Mouse (Mus musculus) liver, adult (tissue): ENCODE measurements around the gene Mtmr2.

Experiments used
- GATA4 ChIP-seq: IDR thresholded peaks from 2 replicates; pipeline ENCODE4 v1.6.1; 2014; ENCODE audit warnings: mild to moderate bottlenecking, low read length; ENCODE audit not compliant: insufficient replicate concordance

Mtmr2 gene

DNA sequence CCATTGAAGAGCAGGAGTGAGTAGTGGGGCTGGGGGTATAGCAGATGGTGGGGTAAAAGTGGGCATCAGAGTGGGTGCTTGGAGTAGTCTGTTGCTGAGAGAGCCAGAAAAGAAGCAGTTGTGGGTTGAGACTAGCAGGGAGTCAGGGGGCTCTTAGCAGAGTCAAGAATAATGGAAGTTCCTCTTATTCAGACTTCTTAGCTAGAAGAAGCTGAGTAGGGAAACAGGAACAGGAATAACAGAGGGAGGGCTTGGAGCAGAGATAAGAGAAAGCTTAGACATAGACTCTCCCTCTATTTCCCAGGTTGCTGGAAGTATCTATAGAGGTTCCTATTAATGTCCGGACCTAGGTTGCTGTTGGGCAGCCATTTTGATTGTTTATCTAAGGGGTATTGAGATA lies 26.5 kb downstream of the Mtmr2 start:
- TF ChIP-seq GATA4 = no peak

DNA sequence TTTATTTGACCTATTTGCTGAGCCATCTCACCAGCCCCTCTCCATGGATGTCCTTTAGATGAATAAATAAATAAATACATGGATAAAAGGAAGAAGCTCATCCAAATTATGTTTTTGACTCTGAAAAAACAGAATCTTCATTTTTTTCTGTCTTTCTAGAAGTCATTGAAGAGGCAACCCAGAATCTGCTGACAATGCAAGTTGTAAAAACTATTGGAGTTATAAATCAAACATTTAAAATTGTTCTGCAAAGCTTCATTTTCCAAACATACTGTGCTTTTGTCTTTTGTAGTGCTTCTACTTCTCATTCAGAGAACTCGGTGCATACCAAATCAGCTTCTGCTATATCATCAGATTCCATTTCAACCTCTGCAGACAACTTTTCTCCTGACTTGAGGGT lies 33.8 kb downstream of the Mtmr2 start:
- no peak for TF ChIP-seq GATA4

DNA sequence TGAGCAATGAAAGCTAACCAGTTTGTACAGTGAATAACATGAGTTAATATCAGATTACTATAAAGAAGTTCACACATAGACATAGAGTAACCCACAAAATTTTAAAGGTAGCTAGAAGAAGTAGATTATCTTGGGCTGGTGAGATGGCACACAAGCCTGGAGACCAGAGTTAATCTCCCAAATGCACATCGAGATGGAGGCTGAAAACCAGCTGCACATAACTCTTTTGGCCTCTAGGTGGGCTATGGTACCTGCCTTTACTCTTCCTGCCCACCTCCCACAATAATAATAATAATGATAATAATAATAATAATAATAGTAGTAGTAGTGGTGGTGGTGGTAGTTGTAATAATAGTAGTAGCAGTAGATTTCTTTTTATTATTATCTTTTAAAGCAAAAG lies 46.1 kb downstream of the Mtmr2 start:
- TF ChIP-seq GATA4 = no peak

DNA sequence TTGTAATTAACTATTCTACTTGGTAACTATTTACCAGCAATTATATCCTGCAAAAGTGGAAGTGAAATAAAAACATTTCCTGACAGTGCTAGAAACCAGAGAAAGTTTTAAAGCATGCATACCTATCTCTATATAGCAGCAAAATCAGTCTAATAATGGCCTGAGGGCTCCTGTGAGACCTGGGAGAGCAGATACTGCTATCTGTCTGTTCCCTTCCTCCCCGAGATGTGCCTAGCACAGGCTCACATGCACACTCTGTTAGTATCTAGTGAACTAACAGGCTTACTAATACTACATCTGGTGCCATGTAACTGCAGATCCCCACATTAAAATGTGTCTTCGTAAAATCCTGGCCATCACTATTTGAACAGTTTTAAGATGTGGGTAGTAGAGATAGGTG lies 46.5 kb downstream of the Mtmr2 start:
- no peak for TF ChIP-seq GATA4

DNA sequence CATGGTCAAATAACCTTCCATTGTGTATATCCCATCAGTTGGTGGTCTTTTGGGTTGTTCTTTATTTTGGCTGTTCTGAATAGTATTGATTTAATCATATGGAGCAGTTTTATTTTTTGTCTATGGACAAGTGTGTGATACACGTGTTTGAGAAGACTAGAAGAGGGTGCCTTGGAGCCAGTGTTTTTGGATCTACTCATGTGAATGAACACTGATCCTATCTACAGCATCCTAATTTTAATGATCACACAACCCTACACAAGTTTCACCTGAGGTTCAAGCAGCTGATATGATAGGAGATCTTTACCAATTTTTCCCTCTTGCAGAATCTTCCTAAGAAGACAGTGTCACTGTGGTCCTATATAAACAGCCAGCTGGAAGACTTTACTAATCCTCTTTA lies 56.3 kb downstream of the Mtmr2 start:
- TF ChIP-seq GATA4 = no peak

DNA sequence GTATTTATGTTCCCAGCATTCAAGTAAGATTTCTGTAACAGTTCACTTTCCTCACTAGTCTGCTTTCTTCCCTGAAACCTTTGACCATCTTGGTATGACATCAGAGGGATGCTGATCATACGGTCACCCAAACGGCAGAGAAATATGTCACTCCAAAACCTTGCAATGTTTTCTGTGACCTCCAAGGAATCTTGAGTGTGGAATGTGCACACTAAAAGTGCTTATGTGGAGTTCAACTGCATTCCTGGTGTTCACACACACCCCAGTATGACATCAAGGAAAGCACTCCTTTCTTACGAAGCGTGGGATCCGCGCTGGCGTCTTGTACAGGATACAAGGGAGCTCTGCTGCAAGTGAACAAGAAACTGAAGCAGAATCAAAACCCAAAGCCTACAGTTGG lies 58.6 kb downstream of the Mtmr2 start:
- no peak for TF ChIP-seq GATA4

DNA sequence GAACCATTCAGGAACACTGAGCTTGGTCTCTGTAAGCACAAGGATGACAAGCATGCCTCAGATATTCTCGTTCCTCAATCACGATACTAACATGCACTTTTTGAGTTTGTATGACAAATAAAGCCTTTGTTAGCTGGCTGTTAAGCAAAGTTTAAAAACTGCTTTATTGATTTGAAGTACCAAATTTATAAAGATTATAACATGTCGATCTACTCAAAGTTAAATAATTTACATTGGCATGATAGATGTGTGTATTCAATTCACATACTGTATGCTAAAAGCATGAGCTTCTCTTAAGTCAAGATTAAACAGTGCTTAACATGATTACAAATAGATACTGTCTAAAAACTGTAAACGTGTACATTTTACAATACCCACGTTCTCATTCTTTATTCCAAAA lies 59.4 kb downstream of the Mtmr2 start:
- no peak for TF ChIP-seq GATA4

DNA sequence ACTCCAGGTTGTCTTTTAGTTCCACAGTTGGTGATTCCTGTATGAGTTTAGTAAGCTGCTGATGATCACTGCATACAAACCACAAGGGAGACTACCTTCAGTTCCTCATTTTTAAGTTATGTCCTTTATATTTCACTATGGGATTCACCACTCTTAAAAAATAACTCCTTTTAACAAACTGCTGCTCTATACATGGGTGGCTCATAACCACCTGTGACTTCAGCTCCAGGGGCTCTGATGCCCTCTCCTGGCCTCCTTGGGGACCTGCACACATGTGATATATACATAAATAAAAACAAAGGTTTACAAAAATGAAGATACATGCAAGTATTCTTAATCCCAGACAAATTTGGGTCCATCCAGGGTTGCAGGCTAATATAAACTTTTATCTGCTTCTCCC lies 61.7 kb downstream of the Mtmr2 start:
- TF ChIP-seq GATA4 = no peak

DNA sequence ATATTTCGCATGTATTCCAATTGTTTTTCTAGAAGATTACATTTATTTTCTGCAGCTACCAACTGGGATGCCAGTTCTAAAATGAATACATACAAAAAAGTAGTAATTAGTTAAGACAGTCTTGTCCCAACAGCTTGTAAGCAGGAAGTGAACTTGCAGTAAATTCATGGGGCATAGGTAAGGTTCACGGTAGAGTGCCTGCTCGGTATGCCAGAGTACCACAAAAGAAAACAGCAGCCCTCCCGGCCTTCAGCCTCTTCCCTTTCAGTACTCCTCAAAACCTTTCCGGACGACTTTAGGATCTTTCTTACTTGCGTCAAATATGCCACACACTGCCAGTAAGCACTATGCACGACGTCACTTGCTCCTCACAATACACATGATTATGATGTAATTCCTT lies 70.2 kb downstream of the Mtmr2 start:
- no peak for TF ChIP-seq GATA4

DNA sequence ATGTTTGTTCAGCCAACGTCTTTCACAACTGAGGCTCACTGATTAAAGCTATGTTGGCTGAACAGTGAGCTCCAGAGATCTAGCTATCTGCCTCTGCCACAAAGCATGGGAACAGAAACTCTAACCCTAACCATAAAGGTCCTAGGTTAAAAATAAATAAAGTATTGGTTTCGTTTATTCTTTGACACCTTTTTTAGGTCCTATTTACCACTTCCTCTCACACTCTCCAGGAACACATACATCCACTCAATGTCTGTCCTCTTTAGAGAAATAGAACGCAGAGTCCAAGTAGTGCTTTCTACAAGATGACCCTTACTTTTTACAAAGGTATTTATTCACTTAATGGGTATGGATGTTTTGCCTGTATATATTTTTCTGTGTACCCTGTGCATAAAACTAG lies 72.6 kb downstream of the Mtmr2 start:
- no peak for TF ChIP-seq GATA4

DNA sequence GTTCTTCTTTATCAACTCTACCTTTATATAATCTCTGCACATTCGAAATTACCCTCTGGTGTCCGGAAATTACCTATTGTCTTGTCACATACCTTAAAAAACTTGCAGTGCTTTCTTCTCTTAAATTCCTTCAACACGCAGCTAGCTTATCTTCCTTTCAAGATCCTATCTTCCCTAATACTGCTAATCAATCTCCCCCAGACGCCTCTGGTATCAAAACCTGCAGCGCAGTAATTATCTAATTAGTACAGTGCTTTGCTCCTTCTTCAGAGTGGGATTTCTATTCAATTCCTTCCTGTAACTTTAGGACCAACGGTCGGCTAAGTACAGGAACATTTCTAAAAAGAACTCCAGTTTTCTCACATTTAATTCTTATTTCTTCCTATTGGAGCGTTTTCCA lies 77.7 kb downstream of the Mtmr2 start:
- TF ChIP-seq GATA4 = no peak

DNA sequence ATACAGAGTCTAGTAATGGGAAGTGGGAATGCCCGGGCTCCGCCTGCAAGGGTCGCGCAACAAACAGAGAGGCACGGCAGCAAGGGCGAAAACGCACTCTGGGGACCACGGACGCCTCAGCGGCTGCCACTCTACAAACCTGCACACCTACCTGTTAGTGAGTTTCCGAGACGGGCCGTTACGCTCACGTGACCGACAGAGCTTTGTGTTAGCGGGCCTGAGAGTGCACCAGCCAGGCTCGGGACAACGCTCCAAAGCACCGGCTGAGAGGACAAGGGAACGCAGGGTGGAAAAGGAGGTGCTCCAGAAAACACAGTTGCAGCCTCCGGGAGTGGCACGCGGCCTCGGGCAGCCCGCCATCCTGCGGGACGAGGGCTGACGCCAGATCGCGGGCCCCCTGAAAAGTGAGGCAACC lies 78.2 kb downstream of the Mtmr2 start:
- TF ChIP-seq GATA4 = no peak

DNA sequence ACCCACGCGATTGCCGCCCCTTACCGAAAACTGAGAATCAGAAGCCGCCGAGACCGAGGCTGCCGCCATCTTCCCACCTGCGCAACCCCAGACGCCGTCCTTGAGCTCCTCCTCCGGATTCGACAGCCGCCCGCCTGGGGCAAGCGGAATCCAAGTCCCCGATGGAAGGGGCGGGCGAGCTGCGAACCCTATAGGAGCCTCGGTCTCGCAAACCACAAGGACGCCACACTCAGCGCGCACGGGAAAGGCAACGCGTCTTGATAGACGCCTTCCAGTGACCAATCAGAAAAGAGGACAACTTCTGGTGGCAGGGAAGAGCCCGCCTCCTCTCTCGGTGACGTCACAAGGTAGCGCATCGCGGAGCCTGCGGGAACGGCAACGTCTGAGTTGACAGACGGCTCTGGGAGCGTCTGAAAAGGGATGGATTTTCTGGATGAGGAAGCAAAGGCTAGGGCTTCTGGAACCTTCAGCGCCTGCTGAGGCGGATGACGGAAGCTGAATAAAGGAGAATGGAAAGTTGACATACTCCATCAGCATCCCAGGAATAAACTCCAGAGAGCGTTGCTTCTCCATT lies 78.7 kb downstream of the Mtmr2 start, which contains the start of gene Cep57:
Gene Cep57 (minus strand): TSS at position 276 of the 574 bp plus-strand sequence.
- no peak for TF ChIP-seq GATA4

DNA sequence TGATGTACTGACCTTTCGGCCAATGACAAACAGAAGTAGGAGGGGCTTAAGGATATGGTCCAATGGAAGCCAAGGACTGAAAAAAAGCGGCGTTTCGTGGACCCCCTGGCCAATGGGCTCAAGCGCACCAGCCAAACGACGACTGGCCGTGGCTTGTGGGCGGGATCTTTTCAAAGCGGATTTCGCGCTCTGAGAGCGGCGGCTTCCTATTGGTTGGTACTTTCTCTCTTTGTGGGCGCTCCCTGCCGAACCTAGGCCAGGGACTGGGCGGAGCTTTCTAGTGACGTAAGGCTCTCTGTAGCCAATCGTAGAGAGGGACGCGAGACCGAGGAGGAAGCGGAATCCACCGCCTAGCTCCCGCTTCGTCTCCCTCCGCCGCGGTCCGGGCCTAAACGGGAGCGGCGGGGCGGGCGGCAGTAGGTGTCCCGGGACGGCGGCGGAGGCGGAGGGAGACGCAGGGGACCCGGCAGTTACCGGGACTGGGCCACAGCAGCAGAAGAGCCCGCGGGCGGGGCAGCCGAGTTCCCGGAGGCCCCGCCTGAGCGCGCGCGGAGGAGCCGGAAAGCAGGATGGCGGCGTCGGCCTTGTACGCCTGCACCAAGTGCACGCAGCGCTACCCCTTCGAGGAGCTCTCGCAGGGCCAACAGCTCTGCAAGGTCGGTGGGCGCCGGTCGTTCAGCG lies 79.3 kb downstream of the Mtmr2 start, which contains the start of gene Fam76b:
Gene Fam76b (plus strand): TSS at position 311 of the 681 bp plus-strand sequence.
- TF ChIP-seq GATA4 = peak; percentile 6; the same call in 1 of the 2 replicates

DNA sequence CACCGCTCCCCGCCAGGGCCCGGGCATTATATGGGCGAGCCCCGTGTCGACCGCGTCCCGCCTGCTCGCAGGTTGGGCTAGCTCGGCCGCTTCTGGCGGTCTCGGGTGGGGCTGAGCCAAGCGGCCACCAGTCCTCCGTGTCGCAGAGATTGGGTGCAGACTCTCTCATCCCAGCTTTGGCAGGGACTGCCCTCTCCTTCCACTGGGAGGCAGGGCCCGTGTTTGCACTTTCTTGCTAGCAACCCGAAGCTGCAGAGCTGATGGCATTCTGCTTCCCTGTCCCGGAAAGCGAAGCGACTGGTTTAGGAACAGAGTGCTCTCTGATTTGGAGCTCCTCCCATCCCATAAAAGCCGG lies 79.9 kb downstream of the Mtmr2 start:
- no peak for TF ChIP-seq GATA4

DNA sequence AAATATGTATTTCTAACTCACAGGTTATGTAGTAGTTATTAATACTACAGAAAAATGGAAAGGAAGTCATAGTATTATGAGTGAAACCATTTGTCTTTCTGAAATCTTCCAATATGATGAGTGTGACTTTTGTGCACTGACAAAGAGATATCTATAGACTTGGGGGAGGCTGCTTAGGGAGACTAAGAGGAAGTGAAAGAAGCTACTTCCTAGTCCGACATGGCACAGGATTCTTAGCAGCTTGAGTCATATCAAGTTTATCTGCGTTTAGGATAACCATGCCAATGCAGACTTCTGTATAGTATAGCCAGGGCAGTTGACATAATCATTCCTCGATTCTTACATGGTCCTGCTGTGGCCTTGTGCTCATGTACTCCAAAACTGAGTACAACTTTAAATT lies 87.0 kb downstream of the Mtmr2 start:
- TF ChIP-seq GATA4 = no peak

DNA sequence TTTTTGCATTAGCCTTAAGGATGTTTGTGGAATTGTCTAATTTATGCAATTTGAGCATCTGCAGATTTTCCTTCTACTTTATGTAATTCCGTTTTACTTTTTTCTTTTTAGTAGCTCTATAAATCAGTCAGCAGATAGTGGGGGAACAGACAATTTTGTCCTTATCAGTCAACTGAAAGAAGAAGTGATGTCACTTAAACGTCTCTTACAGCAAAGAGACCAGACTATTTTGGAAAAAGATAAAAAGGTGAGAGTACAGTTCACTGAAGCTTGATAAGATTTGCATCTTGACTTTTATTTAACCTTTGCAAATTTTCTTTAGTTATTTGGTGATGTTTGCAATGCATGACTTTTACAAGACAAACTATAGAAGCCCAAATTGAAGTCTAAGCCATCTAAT lies 88.5 kb downstream of the Mtmr2 start:
- TF ChIP-seq GATA4 = no peak
